Mouse (Mus musculus): ENCODE data around the gene Acsl6. TPM values are rescaled to one million over a fixed set of nuclear protein-coding genes. Genes with fewer than 3 reads are reported as not detected.

Gene Acsl6
- 0.07 and 1.8 TPM in 2 replicates for polyA plus RNA-seq (2012; rRNA removed; ENCODE audit: low replicate concordance)

DNA sequence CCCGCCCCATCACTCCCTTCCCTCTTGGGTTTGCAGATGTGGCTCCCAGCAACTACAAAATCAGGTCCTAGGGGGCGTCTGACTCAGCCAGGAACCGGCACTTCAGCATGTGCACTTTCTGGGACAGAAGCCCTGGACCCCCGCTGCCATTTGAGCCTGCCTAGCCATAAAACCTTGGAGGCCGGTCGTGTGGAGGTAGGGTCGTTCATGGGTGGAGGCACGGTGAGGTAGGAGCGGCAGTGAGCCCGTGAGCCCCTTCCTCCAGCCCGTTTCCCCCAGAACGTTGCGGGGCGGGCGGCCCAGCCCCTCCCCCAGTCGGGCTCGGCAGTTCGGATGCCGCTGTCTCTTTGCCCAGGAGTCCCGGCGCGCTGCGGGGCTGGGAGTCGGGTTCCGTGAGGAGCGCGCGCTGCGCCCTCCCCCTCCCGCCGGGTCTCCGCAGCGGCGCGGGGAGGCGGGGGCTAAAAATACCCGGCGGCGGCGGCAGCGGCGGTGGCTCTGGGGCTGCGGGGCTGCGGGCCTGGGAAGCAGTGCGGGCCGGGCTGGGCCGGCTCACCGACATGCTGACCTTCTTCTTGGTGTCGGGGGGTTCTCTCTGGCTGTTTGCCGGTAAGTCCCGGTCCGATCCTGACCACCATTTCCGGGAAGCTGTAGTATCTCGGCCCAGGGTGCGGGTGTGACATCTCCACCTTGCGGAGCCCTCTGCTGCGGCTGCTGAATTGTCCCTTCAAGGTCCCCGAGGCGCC lies at the start of gene Acsl6:
Acsl6 (plus strand) TSS at position 71 of the 743 bp plus-strand sequence.

DNA sequence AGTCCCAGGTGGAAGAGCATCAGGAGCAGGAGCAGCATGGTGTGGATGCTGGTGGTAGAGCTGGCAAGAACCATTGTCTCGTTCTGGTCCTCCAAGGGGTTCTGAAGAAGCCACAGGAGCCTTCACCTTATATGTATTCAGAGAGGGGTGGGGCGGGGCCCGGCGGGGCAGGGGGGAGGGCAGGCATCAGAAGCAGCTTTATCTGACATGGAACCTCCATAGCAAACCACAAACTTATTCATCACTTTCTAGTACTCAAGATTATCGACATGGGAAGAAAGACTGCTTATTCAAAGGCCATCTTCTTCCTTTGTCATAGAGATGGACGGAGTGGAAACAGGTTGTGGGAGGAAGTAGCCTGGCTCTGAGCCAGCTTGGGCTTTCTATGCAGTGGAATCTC lies 36.4 kb upstream of the Acsl6 start, which contains the start of gene Il3:
Il3 (minus strand) TSS at position 101 of the 400 bp plus-strand sequence.

Other genes starting within 250 kb of the Acsl6 start
- gene Pdlim4, start 234.8 kb upstream of the Acsl6 start, polyA plus RNA-seq (2012; rRNA removed; ENCODE audit: low replicate concordance), result 52.5 and 268 TPM in 2 replicates
- gene P4ha2, start 203.7 kb upstream of the Acsl6 start, polyA plus RNA-seq (2012; rRNA removed; ENCODE audit: low replicate concordance), result 26.3 and 47.4 TPM in 2 replicates
- not detected in 2 replicates for gene Csf2, start 54.1 kb upstream of the Acsl6 start, polyA plus RNA-seq (2012; rRNA removed; ENCODE audit: low replicate concordance)
- gene Il3, start 36.5 kb upstream of the Acsl6 start, polyA plus RNA-seq (2012; rRNA removed; ENCODE audit: low replicate concordance), result not detected in 2 replicates
- not detected in 2 replicates for gene Meikin, start 66.9 kb downstream of the Acsl6 start, polyA plus RNA-seq (2012; rRNA removed; ENCODE audit: low replicate concordance)
- 2.9 and 5.2 TPM in 2 replicates for gene Fnip1, start 134.4 kb downstream of the Acsl6 start, polyA plus RNA-seq (2012; rRNA removed; ENCODE audit: low replicate concordance)
- 16.9 and 26.1 TPM in 2 replicates for gene Rapgef6, start 219.0 kb downstream of the Acsl6 start, polyA plus RNA-seq (2012; rRNA removed; ENCODE audit: low replicate concordance)

All from subcutaneous adipose tissue, adult 2 months (tissue).